Mouse (Mus musculus): ENCODE data around the gene Nmi. TPM values are rescaled to one million over a fixed set of nuclear protein-coding genes. Genes with fewer than 3 reads are reported as not detected.
"Not testable (repeated sequence)": the region's sequence is repeated elsewhere in the genome, so short reads cannot be mapped to it uniquely, and the experiment has no call there.

The Nmi gene
- 1 to 10 TPM; 1.5 to 2.9 (median 1.9) TPM for total RNA-seq (2022)

DNA sequence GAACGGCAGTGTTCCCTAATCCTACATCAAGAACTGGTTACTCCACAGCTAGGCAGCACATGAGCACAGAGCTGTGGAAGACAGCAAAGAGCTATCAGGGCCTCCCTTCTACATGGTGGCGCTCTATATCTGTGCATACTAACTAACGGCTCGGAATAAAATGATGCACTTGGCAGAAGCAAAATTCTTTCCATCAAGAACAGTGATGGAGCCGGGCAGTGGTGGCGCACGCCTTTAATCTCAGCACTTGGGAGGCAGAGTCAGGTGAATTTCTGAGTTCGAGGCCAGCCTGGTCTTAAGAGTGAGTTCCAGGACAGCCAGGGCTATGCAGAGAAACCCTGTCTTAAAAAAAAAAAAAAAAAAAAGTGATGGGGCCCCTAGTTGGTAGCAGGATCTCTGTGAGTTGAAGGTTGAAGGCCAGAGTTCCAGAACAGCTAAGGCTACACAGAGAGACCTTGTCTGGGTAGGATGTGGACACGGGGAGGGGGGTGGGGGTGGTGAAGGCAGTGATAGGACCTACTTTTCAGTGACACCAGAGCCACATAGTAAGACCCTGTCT, at the start of gene Nmi:
Nmi (minus strand) TSS at position 85 of the 559 bp plus-strand sequence.
- no peak for DNase-seq (ENCODE audit: low spot score in 2 of 2)

DNA sequence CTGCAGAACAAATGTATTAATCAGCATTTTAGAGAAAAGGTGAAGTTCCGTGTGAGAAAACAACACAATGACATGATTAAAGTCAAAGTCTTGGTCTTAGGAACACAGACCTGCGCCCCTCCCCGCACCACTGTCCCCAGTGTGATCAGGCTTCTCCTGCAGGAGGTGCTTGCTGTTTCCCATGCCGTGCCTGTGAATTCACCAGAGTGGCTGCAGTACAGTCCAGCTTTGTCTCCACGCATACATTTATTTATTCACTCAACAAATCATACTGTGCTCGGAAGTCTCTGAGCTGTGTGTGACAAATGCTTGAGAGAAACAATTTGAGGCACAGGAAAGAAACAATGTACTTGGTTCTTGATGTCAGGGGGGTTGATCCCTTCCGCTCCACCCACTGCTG, 43.1 kb upstream of the Nmi start:
- no peak for DNase-seq (ENCODE audit: low spot score in 2 of 2)

DNA sequence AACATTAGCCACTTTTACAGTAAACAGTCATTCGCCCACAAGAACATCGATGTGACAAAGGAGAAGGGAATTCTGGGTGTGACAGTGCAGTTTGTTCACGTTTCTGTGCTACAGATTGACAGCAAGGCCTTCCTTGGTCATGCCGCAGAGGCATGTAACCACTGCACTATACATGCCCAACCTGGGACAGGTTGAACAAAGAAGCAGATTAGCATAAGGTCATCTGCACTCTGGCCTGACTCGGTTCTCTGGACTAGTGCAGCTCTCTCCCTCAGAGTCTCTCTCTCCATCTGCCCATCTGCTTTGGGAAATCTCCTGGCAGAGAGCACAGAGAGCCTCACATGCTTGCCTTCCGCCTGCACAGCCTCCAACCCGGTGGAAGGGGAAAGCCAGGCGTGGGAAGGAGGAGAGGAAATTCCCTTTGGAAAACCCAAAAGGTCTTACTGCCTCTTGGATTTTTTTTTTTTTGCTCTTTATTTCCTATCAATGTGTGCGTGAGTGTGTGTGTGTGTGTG, 40.1 kb upstream of the Nmi start:
- peak in 1 of 2 experiments; percentile 10 for DNase-seq (ENCODE audit: low spot score in 2 of 2)

DNA sequence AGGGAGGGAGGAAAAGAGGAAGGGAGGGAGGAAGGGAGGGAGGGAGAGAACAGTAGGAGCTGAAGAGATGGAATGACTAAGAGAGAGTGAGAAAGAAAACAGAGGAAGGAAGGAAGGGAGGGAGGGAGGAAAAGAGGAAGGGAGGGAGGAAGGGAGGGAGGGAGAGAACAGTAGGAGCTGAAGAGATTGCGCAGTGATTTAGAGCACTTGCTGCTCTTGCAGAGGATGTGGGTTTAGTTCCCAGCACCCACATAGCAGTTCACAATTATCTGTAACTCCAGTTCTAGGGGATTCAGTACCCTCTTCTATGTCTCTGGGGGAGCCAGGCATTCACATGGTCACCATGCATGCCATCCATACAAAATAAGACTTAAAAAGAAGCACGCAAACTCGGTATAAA, 38.5 kb upstream of the Nmi start:
- not testable (repeated sequence) for DNase-seq (ENCODE audit: low spot score in 2 of 2)

DNA sequence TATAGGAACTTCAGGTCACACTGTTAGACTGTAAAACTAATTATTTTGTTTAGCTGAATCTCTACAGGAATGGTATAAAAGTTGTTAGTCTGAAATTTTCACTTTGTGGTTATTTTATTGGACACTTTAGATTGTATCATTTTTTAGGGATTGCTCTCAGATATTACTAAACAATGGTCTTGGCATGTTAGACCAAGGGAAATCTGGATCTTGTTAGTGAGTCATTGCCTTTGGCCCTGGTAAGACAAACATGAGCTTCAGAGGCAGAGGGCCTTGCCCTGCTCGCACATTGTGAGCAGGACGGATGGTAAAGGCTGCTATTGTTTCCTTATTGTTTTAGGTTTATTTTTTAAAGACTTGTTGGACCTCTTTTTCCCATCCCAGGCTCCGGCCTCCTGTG, 33.1 kb upstream of the Nmi start:
- no peak for DNase-seq (ENCODE audit: low spot score in 2 of 2)

DNA sequence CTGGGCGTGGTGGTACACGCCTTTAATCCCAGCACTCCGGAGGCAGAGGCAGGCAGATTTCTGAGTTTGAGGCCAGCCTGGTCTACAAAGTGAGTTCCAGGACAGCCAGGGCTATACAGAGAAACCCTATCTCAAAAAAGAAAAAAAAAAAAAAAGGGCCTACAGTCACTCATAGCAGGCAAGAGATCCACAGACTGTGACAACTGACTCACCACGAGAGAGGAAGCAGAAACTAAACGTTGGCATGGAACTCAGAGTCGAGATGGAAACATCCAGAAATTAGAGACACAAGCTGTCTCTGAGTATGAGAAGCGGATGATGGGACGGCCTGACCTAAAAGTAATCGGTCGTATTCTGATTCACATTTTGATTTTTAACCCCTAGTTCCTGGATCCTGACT, 29.0 kb upstream of the Nmi start:
- not testable (repeated sequence) for DNase-seq (ENCODE audit: low spot score in 2 of 2)

DNA sequence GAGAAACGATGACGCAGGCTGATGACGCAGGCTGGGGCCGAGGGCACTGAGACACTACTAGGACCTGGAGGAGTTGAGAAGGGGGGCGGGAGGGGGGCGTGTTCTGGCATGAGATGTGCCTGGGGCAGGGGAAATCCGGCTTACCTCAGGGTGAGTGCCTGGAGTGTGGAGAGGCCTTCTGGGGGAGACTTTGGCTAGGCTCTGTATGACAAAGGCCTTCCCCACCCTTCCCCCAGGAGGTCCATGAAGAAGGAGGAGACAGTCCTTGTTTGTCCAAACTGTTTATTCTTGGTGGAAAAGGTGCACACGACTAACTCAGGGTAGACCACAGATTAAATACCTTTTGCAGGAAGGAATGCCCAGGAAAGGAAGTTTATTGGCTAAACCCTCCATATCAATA, 28.2 kb upstream of the Nmi start:
- DNase-seq (ENCODE audit: low spot score in 2 of 2): no peak

DNA sequence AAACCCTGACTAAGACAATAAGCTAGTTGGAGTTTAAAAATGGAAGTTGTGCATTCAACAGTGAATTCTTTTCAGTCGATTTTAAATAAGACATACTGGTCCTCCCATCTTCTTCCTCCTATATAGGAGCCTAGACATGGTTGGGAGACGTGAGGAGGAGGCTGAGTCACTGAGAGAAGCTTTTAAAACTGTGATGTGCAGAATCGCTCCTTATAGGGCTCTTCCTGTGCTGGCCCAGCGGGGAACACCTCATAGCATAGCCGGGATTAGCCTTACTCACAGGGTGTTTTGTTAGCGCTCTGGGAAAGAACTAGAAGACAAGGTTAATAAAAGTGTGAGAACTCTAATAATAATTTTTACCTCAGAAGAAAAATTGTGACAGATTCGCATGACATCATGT, 26.7 kb upstream of the Nmi start:
- no peak for DNase-seq (ENCODE audit: low spot score in 2 of 2)

DNA sequence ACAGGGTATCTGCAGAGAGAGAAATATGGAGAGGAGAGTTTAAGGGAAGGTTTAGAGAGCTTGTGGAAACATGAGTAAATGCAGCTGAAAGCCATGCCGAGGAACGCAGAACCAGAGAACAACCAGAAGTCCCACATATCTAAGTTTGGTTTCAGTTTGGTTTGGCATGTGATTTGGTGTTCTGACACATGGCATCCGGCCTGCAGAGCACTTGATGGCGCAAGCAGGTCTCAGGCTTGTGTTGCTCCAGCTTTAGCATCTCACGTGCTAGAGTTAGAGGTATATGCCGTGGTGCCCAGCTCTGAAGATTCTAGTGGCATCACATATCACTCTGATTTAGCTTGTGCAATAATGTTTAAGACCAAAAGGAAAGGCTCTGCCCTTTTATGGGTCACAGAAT, 18.2 kb upstream of the Nmi start:
- no peak for DNase-seq (ENCODE audit: low spot score in 2 of 2)

DNA sequence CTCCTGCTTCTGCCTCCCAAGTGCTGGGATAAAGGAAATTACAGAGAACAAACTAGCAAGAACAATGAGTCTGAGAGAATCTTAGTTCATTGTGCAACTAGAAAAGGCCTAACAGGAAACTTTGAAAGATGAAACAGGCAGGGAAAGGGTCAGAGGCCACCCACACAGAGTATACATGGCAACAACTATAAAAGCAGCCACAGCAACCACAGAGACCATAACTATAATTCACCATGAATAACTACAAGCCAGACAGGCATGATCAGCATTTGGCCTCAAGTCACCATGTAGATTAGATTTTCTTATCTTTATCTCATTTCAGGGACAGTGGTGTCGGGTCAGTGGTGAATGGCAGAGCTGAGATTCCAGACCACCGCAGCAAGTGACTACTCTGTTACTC, 16.3 kb upstream of the Nmi start:
- no peak for DNase-seq (ENCODE audit: low spot score in 2 of 2)

DNA sequence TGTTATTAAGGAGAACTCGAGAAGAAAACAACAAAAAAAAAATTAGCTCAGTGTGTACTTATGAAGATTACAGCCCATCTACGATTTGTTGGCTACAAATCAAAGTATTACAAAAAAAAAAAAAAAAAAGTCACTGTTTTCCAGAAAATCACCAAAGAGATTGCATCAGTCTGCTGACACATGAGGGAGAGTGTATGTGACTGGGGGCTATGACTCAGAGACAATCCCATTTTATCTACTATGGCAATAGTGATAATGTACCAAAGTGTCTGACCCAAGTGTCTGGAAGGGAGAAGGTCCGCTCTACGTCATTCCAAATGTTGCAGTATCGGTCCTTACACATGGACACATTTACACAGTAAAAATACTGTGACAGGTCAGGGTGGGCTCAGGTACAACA, 13.4 kb upstream of the Nmi start:
- DNase-seq (ENCODE audit: low spot score in 2 of 2): no peak

DNA sequence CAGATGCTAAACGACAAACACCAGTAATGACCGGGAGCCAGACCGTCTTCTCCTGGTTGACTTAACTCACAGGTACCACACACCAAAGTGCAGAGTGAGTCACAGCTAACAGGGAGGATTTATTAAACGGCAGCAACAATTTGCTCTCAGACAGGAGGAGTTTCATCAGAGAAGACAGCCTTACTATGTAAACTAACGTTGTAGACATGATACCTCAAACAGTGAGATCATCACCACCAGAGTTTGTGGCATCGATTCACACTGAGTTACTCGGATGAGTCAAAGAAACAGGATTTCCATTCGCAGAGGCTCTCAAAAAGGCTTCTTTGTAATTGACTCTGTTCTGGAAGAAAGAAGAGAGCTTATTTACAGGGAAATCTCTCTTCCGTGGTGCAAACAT, 12.9 kb upstream of the Nmi start:
- DNase-seq (ENCODE audit: low spot score in 2 of 2): no peak

DNA sequence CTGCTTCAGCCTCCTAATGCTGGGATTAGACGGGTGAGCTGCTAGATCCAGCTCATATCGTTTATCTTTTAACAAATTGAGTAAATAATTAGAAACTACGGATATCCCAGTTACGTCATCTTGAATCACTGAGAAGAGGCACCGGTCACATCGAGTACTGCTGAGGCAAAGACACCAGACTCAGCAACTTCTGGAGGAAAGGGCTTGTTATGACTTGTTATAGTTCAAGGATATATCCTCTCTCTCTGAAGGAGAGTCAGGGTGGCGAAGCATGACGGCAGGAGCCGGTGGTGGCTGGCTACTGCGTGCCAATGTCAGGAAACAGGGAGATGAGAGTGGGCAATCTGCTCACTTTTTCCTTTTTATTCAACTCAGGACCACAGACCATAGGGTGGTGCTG, 11.9 kb upstream of the Nmi start:
- DNase-seq (ENCODE audit: low spot score in 2 of 2): no peak

DNA sequence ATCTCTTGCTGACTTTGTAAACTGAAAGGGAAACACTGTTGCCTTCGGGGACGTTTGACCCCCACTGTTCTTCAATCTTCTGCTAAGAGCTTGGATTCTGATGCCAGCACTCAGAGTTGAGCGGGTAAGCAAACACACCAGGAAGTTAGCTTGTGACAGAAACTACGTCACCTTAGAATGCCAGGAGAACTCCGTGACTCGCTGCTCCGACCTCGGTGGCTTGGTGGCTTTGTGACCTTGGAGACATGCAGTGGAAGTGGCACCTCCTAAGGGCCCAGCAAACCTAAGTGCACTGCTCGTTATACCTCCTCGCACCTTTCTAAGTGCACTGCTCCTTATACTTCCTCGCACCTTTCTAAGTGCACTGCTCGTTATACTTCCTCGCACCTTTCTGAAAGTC, 9.0 kb upstream of the Nmi start:
- no peak for DNase-seq (ENCODE audit: low spot score in 2 of 2)

DNA sequence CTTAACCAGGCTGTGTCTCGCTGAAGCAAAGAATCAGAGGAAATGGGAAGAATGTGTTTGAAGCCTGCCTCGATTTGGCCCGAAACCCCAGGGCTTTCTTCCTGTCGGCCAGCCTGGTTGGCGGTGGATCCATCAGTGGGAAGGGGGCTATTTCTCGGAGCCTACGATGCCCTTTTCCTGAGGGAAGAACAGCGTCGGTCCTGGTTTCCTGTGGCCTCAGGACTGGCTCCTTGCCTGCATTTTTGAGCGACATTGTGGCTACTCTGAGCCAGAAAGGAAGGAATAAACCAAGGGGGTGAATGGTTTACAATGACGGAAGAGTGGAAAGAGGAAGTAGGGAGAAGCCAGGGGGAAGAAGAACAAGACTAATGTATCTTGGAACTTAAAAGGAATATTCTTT, 8.3 kb upstream of the Nmi start:
- no peak for DNase-seq (ENCODE audit: low spot score in 2 of 2)

DNA sequence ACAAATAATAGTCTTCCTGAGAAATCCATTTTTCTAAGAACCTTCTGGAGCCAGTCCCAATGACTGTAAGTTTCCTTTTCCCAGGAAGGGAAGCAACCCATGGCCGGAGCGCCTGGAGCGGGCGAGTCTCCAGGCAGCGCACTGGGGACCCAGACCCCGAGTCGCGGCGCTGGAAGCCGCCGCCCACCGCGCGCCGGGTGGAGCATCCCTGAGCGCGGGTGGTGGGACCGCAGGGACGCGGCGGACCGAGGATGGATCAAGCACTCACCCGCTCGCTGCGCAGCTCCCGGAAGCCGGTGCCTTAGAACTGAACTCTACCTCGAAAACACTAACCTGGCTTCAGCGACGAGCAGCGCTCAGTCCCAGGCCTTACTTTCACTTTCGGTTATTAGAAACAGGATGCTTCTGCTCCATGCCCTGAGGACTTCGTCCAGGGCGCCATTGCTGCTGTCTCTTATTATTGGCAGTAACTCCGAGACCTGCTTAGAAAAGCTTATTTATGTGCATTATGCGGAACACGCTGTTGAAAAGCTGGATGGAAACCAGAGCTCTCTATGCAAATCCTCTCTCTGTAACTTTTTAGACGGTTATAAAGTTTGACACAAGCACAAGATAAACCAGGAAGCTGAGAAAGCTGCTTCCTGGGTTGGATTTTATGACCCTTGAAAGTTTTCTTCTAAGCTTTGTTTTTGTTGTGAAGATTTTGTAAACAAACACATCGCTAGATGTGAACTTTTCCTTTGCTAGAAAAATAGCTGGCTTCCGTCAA, 469 bp downstream of the Nmi start:
- DNase-seq (ENCODE audit: low spot score in 2 of 2): peak in 1 of 2 experiments; percentile 25

DNA sequence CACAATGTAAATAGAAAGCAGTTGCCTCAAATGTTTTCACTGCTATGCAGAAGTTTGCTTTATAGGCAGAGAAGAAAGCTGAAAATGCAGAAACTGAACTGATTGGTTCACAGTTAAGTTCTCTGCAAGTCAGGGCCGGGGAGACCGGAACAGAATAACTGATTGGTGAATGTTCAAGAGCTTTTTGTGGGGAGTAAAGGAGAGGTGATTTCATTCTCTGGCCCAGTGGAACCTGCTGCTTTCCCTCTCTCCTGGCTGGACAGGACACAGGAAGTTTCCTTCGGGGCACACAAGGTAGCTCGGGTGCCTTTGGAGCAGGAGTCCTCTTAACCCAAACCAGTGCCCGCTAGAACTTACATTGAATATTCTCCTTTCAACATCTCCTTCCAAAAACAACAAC, 1.2 kb downstream of the Nmi start:
- no peak for DNase-seq (ENCODE audit: low spot score in 2 of 2)

DNA sequence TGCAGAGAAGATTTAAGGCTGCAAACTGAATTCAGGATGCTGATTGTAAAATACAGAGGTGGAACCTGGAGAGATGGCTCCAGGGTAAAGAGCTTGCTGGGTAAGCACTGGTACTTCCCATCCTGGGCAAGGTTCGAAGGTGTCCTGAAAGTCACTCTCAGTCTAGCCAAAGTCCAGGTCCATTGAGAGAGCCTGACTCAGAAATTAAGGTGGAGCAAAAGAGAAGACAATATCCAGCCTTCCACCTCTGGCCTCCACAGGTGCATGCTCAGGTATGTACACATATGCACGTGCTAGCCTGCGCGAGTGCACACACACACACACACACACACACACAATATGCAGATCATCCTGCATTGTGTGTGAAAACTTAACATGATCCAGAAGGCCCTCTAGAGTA, 2.4 kb downstream of the Nmi start:
- DNase-seq (ENCODE audit: low spot score in 2 of 2): no peak

DNA sequence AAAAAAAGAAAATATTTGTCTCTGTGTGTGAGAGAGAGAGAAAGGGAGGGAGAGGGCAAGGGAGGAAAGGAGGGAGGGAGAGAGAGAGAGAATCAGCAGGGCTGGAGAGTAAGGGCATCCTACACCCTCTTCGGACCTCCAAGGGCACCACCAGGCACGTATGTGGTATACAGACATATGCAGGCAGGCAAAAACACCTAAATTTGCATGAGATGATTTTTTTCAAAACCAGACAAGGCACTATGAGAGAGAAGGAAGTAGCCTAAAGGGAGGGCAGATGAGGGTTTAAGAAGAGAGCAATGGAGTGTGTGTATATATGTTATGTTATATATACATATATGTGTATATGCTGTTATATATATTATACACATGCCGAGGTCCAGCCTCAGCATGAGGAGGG, 6.0 kb downstream of the Nmi start:
- no peak for DNase-seq (ENCODE audit: low spot score in 2 of 2)

DNA sequence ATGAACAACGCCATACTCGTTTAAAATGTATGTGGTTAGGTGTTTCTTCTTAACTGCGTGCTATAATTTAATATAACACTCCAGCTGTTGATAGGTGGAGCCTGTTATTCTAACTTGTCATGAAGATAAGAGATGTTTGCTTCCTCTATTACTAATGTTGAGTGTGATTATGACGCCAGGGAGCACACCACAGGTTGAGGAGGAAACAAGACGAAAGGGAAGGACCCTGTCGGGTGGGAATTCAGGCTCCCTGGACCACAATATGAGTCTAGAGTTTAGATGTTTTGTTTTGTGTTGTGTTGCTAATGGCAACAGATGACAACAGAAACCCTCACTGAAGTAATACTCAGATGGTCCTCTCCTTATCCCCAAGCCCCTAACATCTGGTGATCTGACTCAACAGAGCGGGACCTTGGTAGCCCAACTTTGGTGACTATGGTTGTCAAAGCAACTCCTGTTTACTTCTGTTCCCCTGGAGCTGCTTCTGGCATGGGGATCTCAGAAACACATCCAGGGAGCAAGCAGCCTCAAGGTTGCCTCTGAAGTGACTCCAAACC, 19.6 kb downstream of the Nmi start:
- DNase-seq (ENCODE audit: low spot score in 2 of 2): no peak

DNA sequence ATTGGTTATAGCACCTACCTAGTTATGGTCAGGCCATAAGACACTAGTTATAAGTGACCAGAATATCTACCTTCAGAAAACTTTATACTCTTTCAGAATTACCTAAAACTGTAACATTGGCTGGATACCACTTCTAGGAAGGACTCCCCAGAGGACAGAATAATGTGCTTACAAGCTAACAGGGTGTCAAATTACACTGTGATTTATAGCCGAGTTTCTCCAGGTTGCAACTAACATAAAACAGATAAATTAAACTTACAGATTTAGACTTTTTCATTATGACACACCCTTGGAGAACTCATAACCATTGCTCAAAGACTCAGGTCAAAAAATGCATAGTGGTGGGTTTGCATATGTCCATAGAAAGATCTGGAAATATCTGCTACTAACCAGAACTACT, 22.4 kb downstream of the Nmi start:
- no peak for DNase-seq (ENCODE audit: low spot score in 2 of 2)

DNA sequence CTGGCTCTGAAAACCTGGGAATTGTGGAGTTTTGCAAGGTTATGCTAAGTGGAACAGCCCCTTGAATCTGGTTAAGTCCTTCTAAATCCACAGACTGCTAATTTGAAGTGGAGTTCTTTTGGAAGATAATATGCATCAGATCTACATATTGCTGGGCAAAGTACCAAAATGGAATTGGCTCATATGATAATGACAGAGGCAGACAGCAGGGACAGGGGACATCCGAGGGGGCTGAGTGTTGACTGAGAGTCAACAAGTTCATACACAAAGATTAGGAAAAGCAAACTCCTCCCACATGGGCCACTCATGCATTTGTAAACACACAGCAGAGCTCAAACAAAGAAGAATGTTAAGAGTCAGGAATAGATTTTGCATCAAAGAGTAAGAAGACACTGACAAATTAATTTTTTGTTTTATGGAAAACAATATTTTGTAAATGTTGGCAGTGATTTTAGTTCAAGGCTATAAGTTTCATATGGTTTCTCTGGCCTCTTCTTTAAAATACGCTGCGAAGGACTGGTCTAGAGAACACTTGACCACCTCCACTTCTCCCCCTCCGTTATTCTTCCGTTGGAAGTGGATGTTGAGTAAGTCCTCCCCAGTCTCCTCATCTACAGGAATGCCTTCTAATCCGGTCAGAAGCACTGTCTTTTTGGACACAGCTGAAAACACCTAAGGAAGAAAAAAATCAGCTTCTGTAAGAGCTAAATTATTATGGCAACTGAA, 25.0 kb downstream of the Nmi start:
- no peak for DNase-seq (ENCODE audit: low spot score in 2 of 2)
